Mouse (Mus musculus) cortical plate, adult 2 months (tissue): Measurements from ENCODE around the gene Zfp760.

Experiments used
- CTCF ChIP-seq: fragments of 200-500 bp; IDR thresholded peaks from 2 replicates; pipeline ENCODE4 v1.5.1; 2011; ENCODE audit warnings: mild to moderate bottlenecking, control low read depth, low read length; ENCODE audit not compliant: insufficient read depth; ENCODE audit errors: extremely low read depth
- POLR2A ChIP-seq: fragments of 200-500 bp; IDR thresholded peaks from 2 replicates; pipeline ENCODE4 v1.6.1; 2011; ENCODE audit warnings: mild to moderate bottlenecking, low read length, control low read depth; ENCODE audit not compliant: insufficient read depth; ENCODE audit errors: extremely low read depth

- TF ChIP-seq POLR2A (0 out of 2 replicates have a peak, but pooled peaks have one; percentile 9), CTCF (peak; percentile 36; the same call in 1 of the 2 replicates)
Observed at GRCm38 (mm10) chr17:21679273-21680018, 28.1 kb upstream of the Zfp760 start.
